Mouse (Mus musculus): ENCODE results near the gene Tmem233. TPM values are rescaled to one million over a fixed set of nuclear protein-coding genes. Genes with fewer than 3 reads are reported as not detected.

The Tmem233 gene
- polyA plus RNA-seq, 1 experiment from 2014 or later = not detected

DNA sequence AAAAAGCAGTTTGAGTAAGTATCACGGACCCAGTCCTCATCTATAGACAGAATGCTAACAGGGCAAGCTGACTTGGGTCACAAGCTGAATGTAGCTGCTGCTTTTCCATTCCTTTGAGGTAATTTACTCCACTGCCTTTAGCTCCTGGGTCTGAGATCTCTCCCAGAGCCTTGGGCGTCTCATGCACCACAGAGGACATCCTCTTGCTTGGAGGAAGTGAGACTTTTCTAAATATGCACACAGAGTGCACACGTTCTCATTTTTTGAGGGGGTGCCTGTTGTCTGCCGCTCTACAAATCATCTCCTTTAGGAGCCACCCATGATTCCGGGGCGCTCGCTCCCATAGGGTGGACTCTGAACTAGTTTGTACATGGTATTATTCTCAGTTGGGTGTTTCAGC, 70.5 kb downstream of the Tmem233 start:
- Histone ChIP-seq H3K9ac (no peak overlapping the region), H3K9me3 (replicated peaks) (no peaks in the 10 kb centered on the region), H3K4me3 (no peak overlapping the region), H3K27me3 (no peaks in the 10 kb centered on the region), H3K27ac (no peak overlapping the region), H3K4me1 (no peaks in the 10 kb centered on the region), H3K36me3 (peaks cover 53% of the 10 kb centered on the region), H3K4me2 (replicated peaks) (no peak overlapping the region)
- ATAC-seq (ENCODE audit: low FRiP score) = no peak
- 92% methylated on average over 7 of the region's 7 CpGs for WGBS

DNA sequence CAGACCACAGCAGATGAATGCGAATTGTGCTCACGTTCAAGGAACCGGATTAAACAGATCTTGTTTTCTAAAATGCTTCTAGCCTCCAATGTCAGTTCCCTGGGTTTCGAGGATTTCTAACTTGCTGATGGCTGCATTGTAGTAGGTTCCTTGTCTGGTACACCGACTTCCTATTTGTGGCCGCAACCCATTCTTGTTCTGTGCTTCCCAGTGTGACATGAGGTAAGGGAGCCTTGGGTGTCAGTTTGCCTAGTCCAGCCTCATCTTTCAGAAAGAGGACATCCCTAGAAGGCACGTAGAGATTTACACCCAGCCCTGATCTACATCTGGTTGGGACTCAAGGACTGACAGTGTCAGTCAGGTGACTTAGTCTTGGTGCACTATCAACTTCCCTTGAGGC, 71.3 kb downstream of the Tmem233 start:
- no peak overlapping the region for H3K27ac ChIP-seq
- peaks cover 44% of the 10 kb centered on the region for H3K36me3 ChIP-seq
- H3K9me3 ChIP-seq (replicated peaks) = no peaks in the 10 kb centered on the region
- no peak overlapping the region for H3K4me3 ChIP-seq
- H3K27me3 ChIP-seq = no peaks in the 10 kb centered on the region
- H3K4me2 ChIP-seq (replicated peaks) = no peak overlapping the region
- ATAC-seq (ENCODE audit: low FRiP score) = no peak
- H3K9ac ChIP-seq = no peak overlapping the region
- WGBS = 93% methylated on average over 7 of the region's 7 CpGs
- no peaks in the 10 kb centered on the region for H3K4me1 ChIP-seq

DNA sequence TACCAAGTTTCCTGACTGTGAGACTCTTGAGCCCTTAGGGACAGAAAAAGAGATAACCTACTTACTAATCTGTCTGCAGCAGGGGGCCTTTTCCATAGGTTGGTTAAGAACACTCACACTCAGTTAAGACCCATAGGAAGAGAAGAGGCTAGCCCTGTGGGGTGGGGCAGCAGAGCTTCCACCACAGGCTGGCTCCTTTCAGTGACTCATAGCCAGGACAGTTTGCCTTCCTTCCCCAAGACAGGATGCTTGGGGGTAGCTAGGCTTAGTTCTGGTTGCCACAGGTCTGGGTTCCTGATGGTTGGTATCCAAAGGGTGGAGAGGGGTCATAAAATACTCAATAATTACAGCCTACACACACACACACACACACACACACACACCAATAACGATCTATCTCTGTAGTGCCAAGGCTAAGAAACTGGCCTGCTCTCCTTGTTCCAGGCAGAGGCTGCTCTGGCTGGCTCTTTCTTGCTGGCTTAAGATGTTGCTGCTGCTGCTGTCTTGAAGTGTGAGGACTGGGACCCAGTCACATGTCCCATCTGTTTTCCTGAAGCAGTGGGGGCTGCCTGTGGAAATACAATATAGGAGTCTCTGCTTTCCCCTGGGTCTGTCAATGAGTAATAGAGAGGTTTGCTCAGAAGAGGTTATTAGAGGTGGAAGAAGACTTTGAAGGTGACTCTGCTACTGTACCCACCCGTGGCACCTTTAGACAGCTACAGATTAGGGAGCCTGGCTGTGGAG, 73.0 kb downstream of the Tmem233 start:
- H3K27ac ChIP-seq = no peak overlapping the region
- no peak overlapping the region for H3K4me2 ChIP-seq (replicated peaks)
- H3K9ac ChIP-seq = no peak overlapping the region
- WGBS = 78% methylated on average over 2 of the region's 2 CpGs
- no peaks in the 10 kb centered on the region for H3K4me1 ChIP-seq
- peaks cover 28% of the 10 kb centered on the region for H3K36me3 ChIP-seq
- no peak for ATAC-seq (ENCODE audit: low FRiP score)
- H3K9me3 ChIP-seq (replicated peaks) = no peaks in the 10 kb centered on the region
- H3K4me3 ChIP-seq = no peak overlapping the region
- H3K27me3 ChIP-seq = no peaks in the 10 kb centered on the region

DNA sequence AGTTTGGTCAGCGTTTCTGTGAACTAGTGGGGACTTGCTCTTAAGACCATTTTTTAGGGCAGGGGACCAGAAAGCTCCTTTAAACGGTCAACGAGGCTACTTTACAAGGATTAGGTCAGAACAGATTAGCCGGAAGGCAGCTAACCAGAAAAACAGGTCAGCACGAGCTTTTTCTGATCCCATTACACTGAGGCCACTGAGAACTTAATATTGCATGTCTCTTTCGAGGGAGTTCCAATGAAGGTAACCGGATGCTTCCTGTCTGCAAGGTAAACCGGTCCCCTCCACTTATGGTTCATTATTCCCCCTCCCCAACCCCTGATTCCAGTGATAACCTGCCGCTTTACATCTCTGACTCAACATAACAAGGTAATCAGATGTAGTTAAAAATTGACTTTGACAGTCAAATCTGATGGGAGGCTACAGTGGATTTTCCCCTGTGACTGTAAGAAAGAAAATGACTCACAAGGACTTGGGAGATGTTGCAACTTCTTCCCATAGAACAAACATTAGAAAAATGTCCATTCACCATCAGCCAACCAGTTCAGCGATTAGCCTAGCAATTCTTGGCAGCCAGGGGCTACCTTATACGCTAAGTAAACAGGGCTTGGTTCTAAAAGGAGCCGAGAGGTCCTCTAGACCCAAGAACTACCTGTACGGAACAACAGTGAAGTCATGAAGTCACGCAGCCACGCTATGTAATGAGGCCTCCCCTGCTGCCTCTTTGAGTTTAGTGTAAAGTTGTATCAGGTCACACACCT, 73.8 kb downstream of the Tmem233 start:
- H3K9me3 ChIP-seq (replicated peaks) = no peaks in the 10 kb centered on the region
- no peaks in the 10 kb centered on the region for H3K27me3 ChIP-seq
- ATAC-seq (ENCODE audit: low FRiP score) = no peak
- no peaks in the 10 kb centered on the region; the same call in 1 of the 2 replicates for H3K4me1 ChIP-seq
- no peak overlapping the region for H3K9ac ChIP-seq
- no peak overlapping the region for H3K4me3 ChIP-seq
- no peak overlapping the region for H3K27ac ChIP-seq
- WGBS = 85% methylated on average over 15 of the region's 15 CpGs
- no peak overlapping the region for H3K4me2 ChIP-seq (replicated peaks)
- peaks cover 20% of the 10 kb centered on the region for H3K36me3 ChIP-seq

DNA sequence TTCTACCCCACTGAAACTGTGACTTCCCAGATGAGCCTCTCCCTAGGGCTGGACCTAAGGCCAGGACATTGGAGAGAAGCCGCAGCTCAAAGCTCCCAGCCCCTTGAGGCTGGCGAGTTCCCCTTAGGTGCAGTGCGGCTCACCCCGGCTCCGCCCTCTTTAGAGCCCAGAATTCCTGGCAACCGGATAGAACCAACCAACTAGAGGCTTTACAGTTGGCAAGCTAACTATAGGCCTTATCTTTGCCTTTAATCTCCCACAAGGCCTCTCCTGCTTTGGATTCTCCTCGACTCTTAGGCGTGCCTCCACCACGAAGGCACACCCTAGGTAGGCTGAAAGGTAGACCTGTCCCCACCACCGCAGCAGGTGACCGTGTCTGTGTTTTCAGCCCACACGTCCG, 75.3 kb downstream of the Tmem233 start:
- Histone ChIP-seq H3K4me1 (peaks cover 3% of the 10 kb centered on the region; the same call in 1 of the 2 replicates), H3K27ac (no peak overlapping the region), H3K36me3 (0 out of 2 replicates have a peak, but pooled peaks cover 5% of the 10 kb centered on the region), H3K4me3 (no peak overlapping the region), H3K4me2 (replicated peaks) (no peak overlapping the region), H3K9ac (no peak overlapping the region), H3K27me3 (no peaks in the 10 kb centered on the region), H3K9me3 (replicated peaks) (no peaks in the 10 kb centered on the region)
- no peak for ATAC-seq (ENCODE audit: low FRiP score)
- 87% methylated on average over 13 of the region's 13 CpGs for WGBS

DNA sequence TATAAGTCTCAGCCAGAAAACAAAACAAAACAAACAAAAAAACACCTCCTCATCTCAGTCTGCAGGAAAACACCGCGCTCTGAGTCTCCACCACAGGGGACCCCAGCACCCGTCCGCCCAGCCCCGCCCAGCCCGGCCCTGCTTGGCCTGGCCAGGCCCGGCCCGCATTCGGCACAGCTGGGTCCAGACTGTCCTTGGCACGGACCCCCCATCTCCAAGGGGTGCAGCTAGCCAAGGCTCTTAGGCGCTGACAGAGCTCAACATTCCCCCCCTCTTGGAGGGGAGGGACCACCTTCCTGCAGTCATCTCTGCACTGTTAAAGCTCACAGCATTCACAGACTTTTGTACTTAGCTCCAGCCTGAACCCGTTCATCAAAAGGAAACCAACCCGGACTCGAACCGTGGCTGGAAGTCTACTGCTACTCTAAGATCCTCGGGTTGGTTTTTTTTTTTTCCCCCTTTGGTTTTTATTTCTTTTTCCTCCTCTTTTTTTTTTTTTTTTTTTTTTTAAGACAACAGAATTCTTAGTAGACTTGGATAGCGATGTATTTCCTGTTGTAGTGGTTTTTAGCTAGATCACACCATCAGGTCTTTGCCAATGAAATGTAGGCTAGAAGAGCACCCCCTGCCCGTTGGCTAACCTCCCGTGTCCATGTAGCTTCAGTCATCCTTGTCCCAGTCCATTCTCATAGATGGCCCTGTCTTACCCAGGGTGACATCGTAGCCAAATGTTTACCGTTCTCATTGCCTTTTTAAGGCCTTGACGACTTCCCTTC, 76.5 kb downstream of the Tmem233 start:
- Histone ChIP-seq H3K9me3 (replicated peaks) (no peaks in the 10 kb centered on the region), H3K4me3 (no peak overlapping the region), H3K4me2 (replicated peaks) (no peak overlapping the region), H3K9ac (no peak overlapping the region), H3K4me1 (peaks cover 3% of the 10 kb centered on the region; the same call in 1 of the 2 replicates), H3K27me3 (no peaks in the 10 kb centered on the region), H3K27ac (no peak overlapping the region), H3K36me3 (no peaks in the 10 kb centered on the region)
- 55% methylated on average over 22 of the region's 22 CpGs for WGBS
- ATAC-seq (ENCODE audit: low FRiP score) = no peak

DNA sequence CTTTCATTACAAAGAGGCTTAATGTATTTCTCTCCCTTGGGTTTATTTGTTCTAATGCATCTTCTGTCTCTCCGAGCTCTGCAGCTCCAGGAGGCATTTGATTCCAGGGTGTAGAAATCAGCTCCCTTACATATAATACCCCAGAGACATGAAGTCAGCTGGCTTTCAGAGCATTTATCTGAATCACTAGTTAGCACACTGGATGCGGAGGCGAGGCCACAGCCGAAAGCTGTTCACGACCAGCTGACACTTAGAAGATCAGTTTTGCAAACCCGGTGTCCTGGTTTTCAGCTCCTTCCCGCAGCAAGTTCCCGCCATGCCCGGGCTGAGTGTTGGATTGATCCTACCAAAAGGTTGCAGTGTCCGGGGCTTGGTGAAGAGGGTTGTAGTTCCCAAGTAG, 78.8 kb downstream of the Tmem233 start:
- peaks cover 12% of the 10 kb centered on the region for H3K36me3 ChIP-seq
- peak overlapping the region; percentile 17; the same call in 1 of the 2 replicates for H3K4me2 ChIP-seq (replicated peaks)
- 87% methylated on average over 10 of the region's 10 CpGs for WGBS
- no peak overlapping the region for H3K4me3 ChIP-seq
- H3K9me3 ChIP-seq (replicated peaks) = no peaks in the 10 kb centered on the region
- H3K27me3 ChIP-seq = no peaks in the 10 kb centered on the region
- no peak overlapping the region for H3K27ac ChIP-seq
- ATAC-seq (ENCODE audit: low FRiP score) = no peak
- H3K9ac ChIP-seq = no peak overlapping the region
- H3K4me1 ChIP-seq = peaks cover 3% of the 10 kb centered on the region; the same call in 1 of the 2 replicates

DNA sequence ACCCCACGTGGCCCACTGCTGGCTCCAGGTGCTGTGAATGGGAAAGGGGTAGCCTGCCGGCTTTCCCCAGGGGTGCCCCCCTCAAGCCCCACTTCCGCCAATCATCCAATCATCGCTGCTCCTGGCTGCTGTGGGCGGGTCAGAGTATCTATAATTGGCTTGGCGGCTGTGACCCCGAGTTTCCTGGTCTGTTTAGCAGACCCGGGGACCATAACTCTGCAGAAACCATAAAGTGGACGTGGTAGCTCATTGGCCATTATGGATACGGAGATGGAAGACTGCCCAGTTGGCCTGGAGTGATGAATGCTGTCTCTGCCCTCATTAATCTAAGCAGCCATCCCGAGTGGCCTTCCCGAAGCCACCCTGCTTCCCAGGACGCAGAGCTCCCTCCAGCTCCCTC, 79.2 kb downstream of the Tmem233 start:
- no peak for ATAC-seq (ENCODE audit: low FRiP score)
- H3K4me2 ChIP-seq (replicated peaks) = peak overlapping the region; percentile 17; the same call in 1 of the 2 replicates
- WGBS = 47% methylated on average over 13 of the region's 13 CpGs
- no peak overlapping the region for H3K9ac ChIP-seq
- H3K27me3 ChIP-seq = no peaks in the 10 kb centered on the region
- no peak overlapping the region for H3K27ac ChIP-seq
- peaks cover 12% of the 10 kb centered on the region for H3K36me3 ChIP-seq
- H3K4me3 ChIP-seq = no peak overlapping the region
- H3K4me1 ChIP-seq = peaks cover 3% of the 10 kb centered on the region; the same call in 1 of the 2 replicates
- H3K9me3 ChIP-seq (replicated peaks) = no peaks in the 10 kb centered on the region

DNA sequence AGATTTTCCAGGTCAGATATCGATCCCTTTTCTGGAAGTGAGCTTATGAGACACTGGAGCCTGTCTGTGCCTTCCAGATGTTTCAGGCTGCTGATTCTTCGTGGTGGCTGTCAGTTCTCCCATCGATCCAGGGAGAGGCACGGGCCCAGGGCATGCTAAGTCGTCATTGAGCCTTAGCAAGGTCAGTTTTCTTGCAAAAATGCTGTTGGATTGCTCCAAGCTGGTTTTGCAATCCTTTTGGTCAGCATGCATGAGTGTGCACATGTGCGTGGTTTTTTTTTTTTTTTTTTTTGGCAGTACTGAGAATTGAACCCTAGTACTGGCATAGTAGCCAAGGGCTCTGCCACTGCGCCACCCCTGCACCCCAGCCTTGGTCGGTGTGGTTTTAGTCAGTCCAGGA, 79.9 kb downstream of the Tmem233 start:
- no peaks in the 10 kb centered on the region for H3K27me3 ChIP-seq
- H3K4me1 ChIP-seq = peaks cover 3% of the 10 kb centered on the region; the same call in 1 of the 2 replicates
- H3K9me3 ChIP-seq (replicated peaks) = no peaks in the 10 kb centered on the region
- H3K4me3 ChIP-seq = no peak overlapping the region
- 87% methylated on average over 8 of the region's 8 CpGs for WGBS
- peaks cover 12% of the 10 kb centered on the region for H3K36me3 ChIP-seq
- no peak overlapping the region for H3K4me2 ChIP-seq (replicated peaks)
- H3K9ac ChIP-seq = no peak overlapping the region
- no peak for ATAC-seq (ENCODE audit: low FRiP score)
- H3K27ac ChIP-seq = no peak overlapping the region

DNA sequence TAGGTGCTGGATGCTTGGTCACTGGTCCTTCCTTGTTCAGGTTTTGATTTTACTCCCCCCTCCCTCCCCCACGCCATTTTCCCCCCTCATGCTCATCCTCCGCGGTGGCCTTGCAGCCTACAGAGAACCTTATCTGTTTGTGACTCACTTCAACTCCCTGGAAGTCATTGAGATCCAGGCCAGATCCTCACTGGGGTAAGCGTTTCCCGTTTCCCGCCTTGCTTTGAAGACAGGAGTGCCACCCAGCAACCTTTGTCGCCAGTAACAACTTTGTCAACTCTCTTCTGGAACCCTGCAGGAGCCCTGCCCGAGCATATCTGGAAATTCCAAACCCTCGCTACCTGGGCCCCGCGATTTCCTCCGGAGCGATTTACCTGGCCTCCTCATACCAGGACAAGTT, 85.7 kb downstream of the Tmem233 start:
- Histone ChIP-seq H3K27ac (no peak overlapping the region), H3K4me2 (replicated peaks) (no peak overlapping the region), H3K4me1 (no peaks in the 10 kb centered on the region), H3K9me3 (replicated peaks) (no peaks in the 10 kb centered on the region), H3K9ac (no peak overlapping the region), H3K27me3 (no peaks in the 10 kb centered on the region), H3K4me3 (no peak overlapping the region), H3K36me3 (peaks cover 38% of the 10 kb centered on the region)
- 71% methylated on average over 13 of the region's 13 CpGs for WGBS
- ATAC-seq (ENCODE audit: low FRiP score) = no peak

DNA sequence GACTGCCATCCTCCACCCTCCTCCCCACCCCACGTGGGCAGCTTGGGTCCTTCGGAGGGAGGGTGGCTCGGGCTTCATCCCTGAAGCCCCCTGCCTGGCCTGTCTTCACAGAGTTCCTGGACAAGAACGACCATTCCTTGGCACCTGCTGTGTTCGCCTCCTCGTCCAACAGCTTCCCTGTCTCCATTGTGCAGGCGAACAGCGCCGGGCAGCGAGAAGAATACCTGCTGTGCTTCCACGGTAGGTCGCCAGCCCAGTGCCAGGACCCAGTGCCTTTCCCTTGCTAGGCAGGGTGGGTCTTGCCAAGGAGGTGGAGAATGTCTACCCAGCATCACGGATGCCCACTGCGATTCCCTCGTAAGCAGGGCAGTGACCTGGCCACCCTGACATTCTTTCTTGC, 88.9 kb downstream of the Tmem233 start:
- no peak overlapping the region for H3K9ac ChIP-seq
- no peaks in the 10 kb centered on the region for H3K4me1 ChIP-seq
- WGBS = 90% methylated on average over 15 of the region's 15 CpGs
- no peak overlapping the region for H3K27ac ChIP-seq
- no peak overlapping the region for H3K4me3 ChIP-seq
- peaks cover 57% of the 10 kb centered on the region for H3K36me3 ChIP-seq
- no peak overlapping the region for H3K4me2 ChIP-seq (replicated peaks)
- H3K9me3 ChIP-seq (replicated peaks) = peaks cover 7% of the 10 kb centered on the region; the same call in 1 of the 2 replicates
- H3K27me3 ChIP-seq = no peaks in the 10 kb centered on the region
- no peak for ATAC-seq (ENCODE audit: low FRiP score)

DNA sequence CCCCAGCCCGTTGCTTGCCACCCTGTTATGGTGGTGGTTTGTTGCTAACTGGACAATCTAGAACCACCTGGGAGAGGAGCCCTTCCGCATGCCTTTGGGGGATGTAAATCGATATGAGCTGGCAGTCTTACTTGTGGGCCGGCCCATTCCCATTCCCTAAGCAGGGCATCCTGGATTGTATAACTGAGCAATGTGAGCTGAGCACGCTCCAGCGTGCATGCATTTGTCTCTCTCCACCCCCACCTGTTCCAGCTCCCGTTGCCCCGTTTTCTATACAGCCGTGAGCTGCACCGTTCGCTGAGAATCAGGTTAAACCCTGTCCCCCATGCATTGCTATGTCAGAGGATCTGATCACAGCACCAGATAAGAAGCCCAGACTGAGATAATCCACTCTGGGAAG, 91.3 kb downstream of the Tmem233 start:
- Histone ChIP-seq H3K9me3 (replicated peaks) (peaks cover 7% of the 10 kb centered on the region; the same call in 1 of the 2 replicates), H3K4me2 (replicated peaks) (no peak overlapping the region), H3K4me1 (no peaks in the 10 kb centered on the region), H3K9ac (no peak overlapping the region), H3K36me3 (peaks cover 74% of the 10 kb centered on the region), H3K4me3 (no peak overlapping the region), H3K27me3 (no peaks in the 10 kb centered on the region), H3K27ac (no peak overlapping the region)
- 94% methylated on average over 11 of the region's 11 CpGs for WGBS
- no peak for ATAC-seq (ENCODE audit: low FRiP score)
